Mouse (Mus musculus) ZHBTc4 (cell line): ENCODE results near the gene Fhad1.

Experiments
- DNase-seq: peaks from one replicate; pipeline ENCODE4 v3.0.0-alpha.2; 2011; ENCODE audit warnings: low read depth, low spot score

Gene Fhad1

DNA sequence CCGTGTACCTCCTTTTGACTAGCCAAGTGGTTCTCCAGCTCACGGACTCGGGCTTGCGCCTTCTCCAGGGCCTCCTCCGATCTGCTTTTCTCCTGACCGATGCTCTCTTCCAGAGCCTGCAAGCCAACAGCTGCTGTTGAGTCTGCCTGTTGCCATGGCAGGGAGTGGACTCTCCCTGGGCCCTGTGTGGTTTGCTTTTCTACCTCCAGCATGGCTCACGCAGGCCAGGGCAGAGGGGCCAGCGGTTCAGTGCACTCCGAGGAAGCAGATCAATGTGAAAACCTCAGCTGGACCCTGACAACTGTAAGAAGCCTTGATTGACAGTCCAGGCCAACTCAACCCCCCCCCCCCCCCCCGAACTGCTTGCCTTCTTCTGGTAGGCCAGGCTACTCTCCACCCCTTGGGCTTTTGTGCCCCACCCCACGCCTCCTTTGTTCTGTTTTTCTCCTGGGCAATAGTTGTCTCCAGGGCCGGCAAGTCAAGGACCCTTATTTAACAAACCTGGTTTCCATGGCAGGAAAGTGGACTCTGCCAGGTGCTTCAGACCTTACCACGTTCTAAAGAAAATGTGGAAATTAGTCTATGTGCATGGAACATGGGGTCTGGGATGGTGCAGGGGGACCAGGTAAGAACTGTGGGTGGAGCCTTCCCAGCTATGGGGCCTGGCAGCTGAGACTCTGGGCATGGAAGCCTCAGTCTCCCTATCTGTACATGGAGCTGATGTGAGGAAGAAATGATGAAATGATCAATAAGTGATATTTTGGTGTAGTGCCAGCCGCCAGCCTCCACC is 81.9 kb downstream of the Fhad1 start:
- no peak for DNase-seq

DNA sequence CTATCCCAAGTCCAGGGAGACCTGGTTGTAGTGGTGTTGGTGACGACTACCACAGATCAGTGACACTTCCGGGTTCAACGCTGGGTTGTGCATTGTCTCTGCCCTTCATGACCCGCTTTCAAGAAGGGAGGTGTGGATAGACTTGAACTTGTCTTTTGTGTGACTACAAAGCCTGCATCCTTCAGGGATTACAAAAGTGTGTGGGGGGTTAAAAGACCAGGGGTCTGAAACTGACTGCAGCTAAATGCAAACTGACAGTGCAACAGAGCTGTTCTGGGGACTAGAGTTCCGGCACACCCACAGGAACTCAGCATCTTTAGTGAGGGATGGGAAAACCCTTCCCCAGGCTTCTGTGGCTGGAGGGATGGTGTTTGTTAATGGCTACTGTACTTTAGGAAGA is 83.4 kb downstream of the Fhad1 start:
- DNase-seq, result peak; percentile 76

DNA sequence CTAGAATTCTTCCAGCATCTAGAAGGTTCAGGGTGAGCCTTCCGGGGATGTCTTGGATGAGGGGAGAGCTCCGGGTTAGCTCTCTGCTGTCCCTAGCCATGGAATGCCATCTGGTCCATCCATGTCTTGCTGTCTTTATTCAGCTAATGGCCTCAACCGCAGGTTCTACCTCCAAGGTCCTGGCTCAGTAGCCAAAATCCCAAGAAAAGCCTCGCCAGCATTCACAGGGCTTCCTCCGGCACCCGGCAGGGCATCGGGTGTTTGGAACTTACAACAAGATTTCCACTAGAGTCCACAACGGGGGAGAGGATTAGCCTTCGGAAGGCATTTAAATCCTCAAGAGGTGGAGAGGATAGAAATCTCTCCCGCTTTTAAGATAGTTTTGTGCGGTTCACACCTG is 84.9 kb downstream of the Fhad1 start:
- no peak for DNase-seq

DNA sequence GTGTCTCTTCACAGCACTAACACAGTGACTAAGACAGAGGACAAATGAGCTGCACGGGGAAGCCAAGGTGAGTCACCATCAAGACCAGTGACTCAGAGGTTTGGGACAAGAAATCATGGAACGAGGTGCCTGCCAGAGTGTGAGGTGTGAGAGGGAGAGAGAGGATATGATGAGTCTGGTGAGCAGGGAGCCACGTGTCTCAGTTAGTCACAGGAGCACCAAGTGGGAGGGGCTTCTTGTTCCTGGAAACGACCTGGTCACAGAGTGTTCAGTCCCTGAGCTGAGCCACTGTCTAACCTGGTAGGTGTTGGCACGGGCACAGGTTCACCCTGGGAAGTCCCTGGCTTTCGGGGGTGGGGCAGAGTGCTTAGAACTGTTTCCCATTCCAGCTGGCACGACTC is 86.0 kb downstream of the Fhad1 start:
- DNase-seq, result peak; percentile 50

DNA sequence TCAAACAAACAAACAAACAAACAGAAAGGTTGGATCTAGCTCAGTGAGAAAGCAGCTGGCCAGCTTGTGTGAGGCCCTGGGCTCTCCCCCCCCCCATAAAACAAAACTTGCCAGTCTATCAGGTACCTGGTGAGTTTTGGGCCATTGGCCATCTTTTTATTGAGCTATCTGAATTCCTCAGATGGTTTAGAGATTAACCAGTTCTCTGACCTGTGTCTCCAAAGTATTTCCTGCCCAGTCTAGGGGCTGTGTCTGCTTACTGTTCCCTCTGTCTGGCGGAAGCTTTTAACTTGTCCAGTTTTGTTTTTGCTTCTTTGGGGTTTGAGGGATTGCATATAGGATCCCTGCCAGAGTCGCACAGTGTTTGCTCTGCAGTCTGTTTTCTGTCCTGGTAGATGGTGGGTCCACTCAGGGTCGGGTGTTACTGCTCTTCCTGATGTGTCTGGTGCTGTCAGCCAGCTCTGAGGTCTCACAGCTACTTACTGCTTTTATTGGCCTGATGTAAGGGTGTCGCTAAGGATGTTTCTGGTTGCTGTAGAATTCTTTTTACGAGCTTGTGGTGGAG is 89.0 kb downstream of the Fhad1 start:
- no peak for DNase-seq

DNA sequence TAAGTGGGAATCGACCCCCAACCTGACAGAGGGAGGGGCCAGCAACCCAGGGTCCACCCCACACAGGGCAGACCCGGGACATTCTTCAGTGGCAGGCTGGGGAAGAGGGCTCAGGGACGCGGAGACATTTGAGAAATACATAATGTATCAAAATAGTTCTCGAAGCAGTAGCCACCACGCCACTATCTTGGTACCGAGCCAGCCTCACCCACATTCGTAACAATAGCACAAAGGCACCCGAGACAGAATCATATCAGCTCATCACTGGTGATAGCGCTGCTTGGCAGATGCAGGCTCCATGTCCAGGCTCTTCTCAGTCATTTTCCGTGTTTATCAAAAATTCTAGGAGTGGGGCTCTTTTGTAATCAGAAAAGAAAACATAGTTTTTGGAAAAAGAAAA is 90.9 kb downstream of the Fhad1 start:
- no peak for DNase-seq

DNA sequence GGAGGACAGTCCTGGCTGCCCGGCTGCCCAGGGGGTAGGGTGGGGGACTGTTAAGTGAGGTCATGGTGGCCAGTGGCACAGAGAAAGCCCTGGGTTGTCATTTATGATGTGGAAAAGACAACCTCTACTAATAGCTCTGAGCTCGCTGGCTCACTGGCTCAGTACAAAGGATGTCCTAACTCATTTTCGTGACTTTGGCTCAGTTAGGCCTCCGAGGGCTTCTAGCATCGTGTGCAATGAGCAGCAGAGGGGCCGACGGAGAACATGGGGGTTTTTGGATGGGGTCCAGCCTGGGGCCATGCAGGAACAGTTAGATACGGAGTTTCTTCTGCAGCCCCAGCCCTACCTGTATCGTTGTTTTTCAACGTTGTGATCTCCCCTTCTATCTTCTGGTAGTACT is 94.5 kb downstream of the Fhad1 start:
- no peak for DNase-seq

DNA sequence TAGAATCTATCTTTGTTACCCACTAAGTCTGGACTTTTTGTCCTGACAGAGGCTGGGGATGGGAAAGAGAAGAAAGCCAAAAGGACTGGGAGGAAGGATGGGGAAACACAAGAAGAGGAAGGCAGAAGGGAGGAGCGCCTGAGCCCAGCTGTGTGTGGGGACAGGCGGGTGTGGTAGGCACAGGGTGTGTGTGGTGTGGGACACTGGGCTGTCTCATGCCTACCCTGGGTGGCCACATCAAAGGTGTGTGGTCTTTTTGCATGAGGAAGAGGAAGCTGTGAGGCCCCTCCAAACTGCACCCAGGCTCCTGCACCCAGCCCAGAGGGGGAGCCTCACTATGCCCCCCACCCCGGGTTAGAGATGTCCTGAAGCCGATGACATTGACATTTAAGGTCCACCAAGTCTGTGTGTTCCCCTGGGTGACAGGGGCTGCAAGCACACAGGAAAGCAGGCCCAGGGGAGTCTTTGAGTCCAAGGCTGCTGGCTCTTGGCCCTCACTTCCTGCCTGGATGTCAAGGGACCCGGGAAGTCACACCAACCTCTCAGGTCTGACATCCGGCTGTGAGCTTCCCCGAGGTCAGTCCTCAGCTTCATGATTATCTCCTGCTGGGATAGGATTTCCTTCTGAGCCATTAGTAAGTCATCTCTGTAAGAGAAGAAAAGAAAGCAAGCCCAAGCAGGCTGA is 97.0 kb downstream of the Fhad1 start:
- DNase-seq, result no peak

DNA sequence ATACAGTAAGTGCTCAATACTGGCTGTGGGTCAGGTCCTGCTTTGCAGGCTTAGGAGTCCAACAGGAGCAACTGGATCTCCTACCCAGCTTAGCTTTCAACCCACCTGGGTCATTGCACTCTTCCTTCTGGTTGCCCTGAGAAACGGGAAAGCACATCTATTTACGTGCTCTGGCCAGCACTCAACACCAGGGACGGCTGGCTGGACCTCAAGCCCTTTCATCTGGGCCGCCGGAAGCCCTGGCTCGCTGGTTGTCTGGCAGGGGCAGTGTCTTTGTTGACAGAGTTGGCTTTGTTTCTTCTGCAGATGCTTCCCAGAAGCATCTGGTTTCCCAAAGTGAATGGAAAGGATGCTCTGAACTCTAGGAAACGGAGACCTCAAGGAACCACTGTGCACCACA is 100.8 kb downstream of the Fhad1 start:
- DNase-seq, result no peak

DNA sequence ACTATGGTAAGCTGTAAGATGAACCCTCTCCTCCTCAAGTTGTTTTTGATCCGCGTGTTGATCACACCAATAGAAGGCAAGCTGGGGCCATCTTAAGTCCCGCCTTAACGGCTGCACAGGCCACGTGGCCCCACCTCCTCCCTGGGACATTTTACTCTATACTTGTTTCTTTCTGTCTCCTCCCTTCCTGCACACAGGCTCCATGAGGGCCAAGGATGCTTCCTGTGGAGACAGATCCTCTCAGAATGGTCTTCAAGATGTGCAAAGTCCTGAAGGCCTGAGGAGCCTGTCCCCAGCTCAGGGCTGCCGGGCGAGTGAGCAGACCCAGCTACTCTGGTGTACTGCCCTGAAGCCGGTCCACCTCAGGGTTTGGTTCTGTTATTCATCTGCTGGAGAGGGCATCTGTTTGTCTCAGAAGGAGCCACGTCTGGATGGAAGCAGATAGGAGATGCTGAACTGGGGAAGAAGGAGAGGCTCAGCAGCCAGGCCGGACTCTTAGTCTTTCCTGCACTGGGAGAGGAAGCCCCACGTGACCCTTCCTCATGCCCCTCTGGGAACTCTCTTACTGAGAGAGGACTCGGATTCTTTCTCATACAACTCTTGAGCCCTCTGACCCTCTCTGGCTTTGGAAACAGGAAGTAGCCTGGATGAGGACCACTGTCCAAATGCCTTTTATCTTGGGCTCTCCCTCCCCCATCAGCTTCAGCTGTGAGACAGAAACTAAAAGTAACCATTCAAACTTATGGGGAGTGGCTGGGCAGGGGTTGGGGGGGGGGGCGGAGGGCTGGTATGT is 101.5 kb downstream of the Fhad1 start:
- no peak for DNase-seq

DNA sequence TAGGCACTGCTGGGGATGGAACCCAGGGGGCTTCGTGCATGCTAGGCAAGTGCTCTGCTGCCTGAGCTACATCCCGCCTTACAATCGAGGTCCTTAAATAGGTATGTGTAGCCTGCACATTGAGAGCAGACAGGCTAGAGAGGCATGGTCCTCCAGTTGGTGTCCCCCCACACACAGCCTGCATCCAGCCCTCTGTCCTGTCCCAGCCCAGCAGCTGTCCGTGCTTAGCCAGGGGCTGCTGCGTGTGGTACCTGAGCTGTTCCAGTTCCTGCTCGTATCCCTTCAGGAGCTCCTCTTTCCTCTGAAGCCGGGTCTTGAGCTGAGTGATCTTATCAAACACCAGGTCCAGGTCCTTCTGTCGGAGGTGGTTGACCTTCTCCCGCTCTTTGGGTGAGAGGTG is 110.2 kb downstream of the Fhad1 start:
- DNase-seq, result no peak

DNA sequence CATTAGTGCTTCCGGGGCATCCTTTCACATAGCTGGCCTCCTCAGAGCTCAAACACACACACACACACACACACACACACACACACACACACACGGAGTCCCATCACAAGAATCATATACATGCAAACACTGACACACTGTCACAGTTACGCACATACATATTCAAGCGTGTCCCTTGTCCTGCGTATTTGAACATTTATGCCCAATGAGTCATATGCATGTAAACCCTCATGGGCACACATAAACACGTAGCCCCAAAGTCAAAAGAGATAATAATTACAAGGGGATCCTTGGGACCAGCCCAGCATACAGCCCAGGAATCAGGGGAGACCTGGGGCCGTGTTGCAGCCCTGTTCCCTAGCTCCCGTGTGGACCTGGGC is 112.4 kb downstream of the Fhad1 start:
- DNase-seq, result no peak

DNA sequence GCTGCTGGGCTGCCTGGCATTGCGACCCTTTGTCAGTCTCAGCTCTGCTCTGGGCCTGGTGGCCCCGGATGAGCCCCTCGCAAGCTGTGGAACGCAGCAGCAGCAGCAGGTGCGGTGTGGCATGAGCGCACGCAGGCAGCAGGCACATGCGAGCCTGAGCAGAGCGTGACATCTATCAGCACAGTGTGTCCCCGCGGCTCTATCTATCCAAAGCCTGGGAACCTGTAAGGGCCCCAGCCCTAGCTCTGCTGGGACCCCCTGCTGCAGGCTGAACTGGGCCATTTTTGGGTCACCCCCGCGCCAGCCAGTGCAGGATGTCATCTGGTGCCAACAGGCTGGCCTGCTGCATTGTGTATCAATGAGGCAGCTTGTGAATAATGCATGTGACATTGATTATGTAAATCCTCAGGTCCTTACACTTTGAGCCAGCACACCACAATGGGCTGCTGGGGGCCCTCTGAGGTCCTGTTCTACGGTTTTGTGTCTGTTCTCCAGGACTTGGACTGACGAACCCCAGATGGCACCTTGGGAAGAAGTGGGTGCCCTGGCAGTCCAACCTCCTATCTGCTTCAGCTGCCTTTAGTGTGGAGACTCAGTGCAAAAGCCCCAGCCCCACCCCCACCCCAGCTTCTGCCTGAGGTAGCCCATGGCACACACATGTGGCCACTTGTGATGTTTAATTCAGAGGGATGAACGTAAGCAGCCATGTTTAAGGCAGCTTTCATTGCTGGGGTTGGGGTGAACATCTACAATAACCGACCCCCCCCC is 113.0 kb downstream of the Fhad1 start:
- no peak for DNase-seq

DNA sequence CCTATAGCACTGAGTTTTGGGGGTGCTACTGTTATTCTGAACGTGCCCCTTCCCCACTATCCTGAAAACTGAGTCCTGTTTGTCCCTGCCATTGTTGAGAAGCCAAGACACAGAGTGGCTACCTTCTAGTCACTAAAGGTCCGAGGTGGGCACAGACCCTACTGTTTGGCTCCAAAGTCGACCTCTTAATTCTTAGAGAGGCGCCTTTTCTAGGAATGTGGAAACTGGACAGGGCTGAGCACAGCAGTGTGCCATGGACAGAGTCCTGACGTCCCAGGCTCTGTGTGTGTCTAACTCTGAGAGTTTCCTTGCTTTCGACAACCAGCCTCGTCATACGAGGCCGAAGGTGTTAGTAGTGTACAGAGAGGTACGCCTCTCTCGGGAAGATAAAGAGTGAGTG is 114.5 kb downstream of the Fhad1 start:
- no peak for DNase-seq

DNA sequence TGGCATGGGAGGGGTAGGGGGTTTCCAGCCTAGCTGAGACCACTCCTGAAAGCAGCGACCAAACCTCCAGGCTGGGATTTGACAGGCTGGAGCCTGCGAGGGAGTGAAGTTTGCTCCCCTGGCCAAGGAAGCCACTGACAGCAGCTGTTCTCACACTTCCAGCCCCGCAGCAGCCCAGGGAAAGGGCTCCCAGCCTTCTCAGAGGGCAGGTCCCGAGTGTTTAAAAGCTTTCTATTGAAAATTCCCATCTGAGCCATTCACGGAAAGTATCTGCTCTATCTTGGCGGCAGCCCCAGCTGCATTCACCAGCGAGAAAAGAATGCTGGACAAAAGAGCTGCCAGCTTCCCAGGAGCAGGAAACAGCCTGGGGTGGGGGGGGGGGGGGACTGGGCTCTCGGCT is 114.9 kb downstream of the Fhad1 start:
- peak; percentile 40 for DNase-seq

DNA sequence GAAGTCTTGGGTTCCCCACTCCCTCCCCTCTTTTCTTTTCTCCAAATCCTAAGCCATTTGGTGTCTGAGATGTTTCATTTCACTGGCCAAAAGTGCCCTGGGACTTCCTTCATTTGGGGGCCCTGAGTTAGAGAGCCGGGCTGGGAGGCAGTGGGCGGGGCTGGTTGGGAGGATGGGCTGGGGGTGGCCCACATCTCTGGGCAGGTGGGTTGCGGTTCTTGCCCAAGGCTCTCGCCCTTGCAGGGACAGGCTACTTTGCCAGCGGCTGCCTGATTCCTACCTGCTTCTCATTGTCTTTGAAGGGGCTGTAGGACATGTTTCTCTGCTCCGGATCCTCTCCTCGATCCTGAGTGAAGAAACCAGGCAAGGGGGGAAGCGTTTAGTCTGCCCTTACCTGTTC is 116.0 kb downstream of the Fhad1 start:
- no peak for DNase-seq

DNA sequence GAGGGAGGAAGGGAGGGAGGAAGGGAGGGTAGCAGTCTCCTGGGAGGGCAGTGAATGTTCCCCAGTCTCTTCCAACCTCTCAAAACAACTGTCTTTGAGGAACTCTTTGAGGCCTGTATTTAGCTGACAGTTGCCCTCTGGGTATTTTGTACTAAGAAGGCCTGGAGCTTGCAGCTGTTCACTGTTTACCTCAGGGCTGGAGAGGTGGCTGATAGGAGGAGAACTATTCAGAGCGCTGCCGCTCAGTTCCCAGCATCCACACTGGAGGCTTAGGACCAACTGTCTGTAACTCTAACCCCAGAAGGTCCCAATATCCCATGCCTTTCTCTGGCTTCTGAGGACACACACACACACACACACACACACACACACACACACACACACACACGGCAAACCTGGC is 117.0 kb downstream of the Fhad1 start:
- DNase-seq, result no peak

DNA sequence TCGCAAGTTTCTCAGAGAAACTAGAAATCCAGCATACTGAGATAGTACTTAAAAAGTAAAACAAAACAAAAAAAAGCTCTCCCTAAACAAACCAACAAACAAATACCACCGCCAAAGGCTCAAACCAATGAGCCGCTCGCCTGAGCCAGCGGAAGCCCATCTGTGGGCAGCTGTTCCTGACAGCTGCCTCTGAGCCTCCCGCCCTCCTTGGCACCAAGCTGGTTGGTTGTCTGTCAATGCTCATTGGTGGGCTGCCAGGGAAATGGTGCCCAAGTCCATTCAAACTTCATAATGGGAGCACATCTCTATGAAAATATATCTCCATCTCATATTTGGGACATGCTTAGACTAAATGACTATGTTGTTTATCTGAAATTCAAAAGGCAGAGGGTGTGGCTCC is 117.7 kb downstream of the Fhad1 start:
- DNase-seq, result no peak

DNA sequence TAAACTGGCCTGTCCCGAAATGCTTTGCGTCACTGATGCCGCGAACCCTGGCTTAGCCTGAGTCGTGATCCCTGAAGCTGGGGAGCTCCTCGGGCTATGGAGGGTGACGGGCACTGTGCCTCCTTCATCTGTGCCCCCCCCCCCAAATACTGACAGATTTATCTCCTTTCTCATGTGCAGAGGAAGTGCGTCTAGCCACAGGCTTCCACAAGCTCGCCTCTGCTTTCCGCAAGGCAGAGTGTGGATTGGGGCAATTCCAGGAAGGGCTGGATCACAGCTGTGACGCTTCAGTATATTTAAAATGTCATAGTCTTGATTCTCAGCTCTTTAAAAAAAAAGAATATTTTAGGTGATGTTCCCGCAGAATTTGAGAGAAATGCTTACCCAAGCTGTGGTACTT is 119.1 kb downstream of the Fhad1 start:
- no peak for DNase-seq

DNA sequence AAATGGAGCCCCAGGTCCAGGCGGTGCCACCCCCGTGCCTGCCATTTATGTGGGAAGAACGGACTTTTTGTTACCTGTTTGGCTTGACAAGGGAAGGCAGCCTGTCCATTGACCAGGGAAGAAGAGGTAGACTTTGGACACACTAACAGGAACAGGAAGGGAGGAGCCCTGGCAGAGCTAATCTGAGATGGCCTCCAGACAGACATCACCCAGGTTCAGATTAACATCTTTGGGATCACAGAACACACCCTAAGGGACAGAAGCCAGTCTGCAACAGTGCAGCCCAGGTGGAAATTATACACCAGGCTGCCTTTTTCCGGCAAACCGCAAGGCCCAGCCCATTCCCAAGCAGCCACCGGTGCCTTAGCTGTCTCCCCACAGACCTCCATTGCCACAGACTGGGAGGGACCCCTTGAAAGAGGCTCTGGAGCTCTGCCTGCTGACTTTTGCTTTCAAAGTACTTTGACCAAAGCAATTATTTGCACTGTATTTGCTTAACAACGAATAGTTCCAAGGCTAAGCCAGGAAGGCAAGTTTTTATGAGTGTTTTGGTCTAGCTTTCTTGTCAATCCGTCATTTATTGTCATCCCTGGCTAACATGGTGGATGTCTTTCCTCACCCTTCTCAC is 121.6 kb downstream of the Fhad1 start:
- no peak for DNase-seq

DNA sequence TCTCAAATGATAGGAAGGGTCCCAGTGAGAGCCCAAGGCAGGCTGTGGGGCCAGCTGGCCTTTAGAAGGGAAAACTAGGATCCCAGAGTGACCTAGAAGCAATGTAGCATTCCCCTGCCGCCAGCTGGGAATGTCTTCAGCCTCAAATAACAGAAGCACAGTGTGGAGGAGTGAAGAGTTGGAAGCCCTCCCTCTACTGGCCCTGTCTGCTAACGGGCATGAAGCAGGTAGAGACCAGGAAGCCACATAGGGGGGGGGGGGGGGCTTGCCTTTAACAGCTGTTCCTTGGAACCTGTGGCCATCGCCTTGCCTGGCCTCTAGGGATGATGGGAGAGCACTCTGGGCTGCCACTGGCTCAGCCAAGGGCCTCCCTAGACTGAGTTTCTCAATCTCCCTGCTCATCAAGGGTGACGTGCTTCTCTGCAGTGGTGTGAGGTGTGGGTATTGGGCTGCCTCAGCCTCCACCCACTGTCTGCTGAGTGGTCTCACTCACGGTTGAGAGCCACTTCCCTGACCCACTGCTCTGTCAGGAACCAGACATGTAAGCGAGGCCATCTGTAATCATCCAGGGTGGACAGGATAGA is 128.4 kb downstream of the Fhad1 start:
- no peak for DNase-seq
